Mouse (Mus musculus): ENCODE results near the gene Lmbr1l.

DNA sequence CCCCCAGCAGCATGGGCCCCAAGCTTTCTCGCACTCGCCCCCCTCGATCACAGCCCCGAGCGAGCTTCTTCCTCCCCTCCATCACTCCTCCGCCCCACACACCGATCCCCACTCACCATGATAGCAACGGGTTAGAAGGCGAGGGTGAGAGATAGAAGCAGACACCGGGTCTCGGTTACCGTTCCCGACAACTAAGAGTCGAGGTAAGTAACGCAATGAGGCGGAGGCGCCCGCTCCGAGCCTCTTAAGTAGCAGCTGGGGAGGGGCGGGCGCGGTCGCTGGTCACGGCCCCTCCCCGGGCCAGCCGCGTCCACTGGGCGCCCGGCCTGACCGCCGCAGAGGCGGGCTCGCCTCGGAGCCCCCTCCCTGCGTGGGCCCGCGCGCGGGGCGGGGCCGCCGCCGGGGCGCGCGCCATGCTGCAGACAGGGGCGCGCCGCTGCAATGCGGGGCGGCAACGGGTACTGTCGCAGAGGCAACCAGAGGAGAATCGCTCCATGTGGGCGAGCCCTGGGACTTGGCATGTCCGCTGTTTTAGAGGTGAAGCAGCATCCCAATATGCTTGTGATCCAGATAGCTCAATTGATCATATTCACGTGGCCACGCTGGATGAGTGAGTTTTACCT, 16.3 kb upstream of the Lmbr1l start, which contains the start of gene Tuba1b:
- TF ChIP-seq CTCF (IDR thresholded peaks at IDR 0.05; ENCODE audit: control insufficient read depth, insufficient read depth, insufficient replicate concordance, low read depth, low read length) (no peak), POLR2A (IDR thresholded peaks at IDR 0.05; ENCODE audit: control insufficient read depth, low read depth, low read length) (peak; percentile 46; the same call in 1 of the 2 replicates)

All from testis, adult 2 months (tissue).